Mouse (Mus musculus) layer of hippocampus, postnatal 25 days (tissue): ENCODE measurements at regions not wholly inside any gene's neighbourhood (a gene's known extent, or its start where the extent isn't known, plus 50 kb on each side); places are given as distances from the start of the nearest gene placed in this dataset.

Experiments
- DNase-seq, 2 experiments: peaks; one replicate each; pipeline ENCODE4 v3.0.0; 2022; ENCODE audit warnings: mixed read lengths in 2 of 2, low spot score in 1 of 2; ENCODE audit errors: extremely low spot score in 1 of 2

- no peak for DNase-seq
Observed at GRCm38 (mm10) chr17:76205082-76205481, 653.3 kb upstream of the Fam98a start.

- DNase-seq, result no peak
Observed at GRCm38 (mm10) chr17:76184813-76185212, 633.1 kb upstream of the Fam98a start.

- DNase-seq, result no peak
Observed at GRCm38 (mm10) chr17:76136660-76137495, 585.1 kb upstream of the Fam98a start.

- no peak for DNase-seq
Observed at GRCm38 (mm10) chr17:76134030-76134429, 582.3 kb upstream of the Fam98a start.

- no peak for DNase-seq
Observed at GRCm38 (mm10) chr17:76125260-76125659, 573.5 kb upstream of the Fam98a start.

GRCm38 (mm10) chr17:76111315-76112195 lies 559.8 kb upstream of the Fam98a start:
- DNase-seq, result no peak

GRCm38 (mm10) chr17:76110856-76111255 lies 559.1 kb upstream of the Fam98a start:
- DNase-seq, result no peak

GRCm38 (mm10) chr17:76083536-76083935 lies 531.8 kb upstream of the Fam98a start:
- DNase-seq, result no peak

- no peak for DNase-seq
Observed at GRCm38 (mm10) chr17:76081780-76082179, 530.0 kb upstream of the Fam98a start.

GRCm38 (mm10) chr17:76046438-76046837 lies 494.7 kb upstream of the Fam98a start:
- DNase-seq, result no peak

GRCm38 (mm10) chr17:76032710-76033109 lies 481.0 kb upstream of the Fam98a start:
- no peak for DNase-seq

- no peak for DNase-seq
Observed at GRCm38 (mm10) chr17:76008011-76008410, 456.3 kb upstream of the Fam98a start.

GRCm38 (mm10) chr17:76002836-76003235 lies 451.1 kb upstream of the Fam98a start:
- no peak for DNase-seq

GRCm38 (mm10) chr17:75961371-75961770 lies 409.6 kb upstream of the Fam98a start:
- no peak for DNase-seq

- DNase-seq, result no peak
Observed at GRCm38 (mm10) chr17:75936686-75937380, 385.1 kb upstream of the Fam98a start.

GRCm38 (mm10) chr17:75931022-75931421 lies 379.3 kb upstream of the Fam98a start:
- DNase-seq, result peak; percentile 10 to 44

- no peak for DNase-seq
Observed at GRCm38 (mm10) chr17:75920240-75920639, 368.5 kb upstream of the Fam98a start.

GRCm38 (mm10) chr17:75917020-75917419 lies 365.3 kb upstream of the Fam98a start:
- no peak for DNase-seq

- DNase-seq, result no peak
Observed at GRCm38 (mm10) chr17:75916590-75916989, 364.8 kb upstream of the Fam98a start.

- no peak for DNase-seq
Observed at GRCm38 (mm10) chr17:75915256-75915655, 363.5 kb upstream of the Fam98a start.

- no peak for DNase-seq
Observed at GRCm38 (mm10) chr17:75907085-75907484, 355.3 kb upstream of the Fam98a start.
